Mouse (Mus musculus) liver, adult 2 months (tissue): Measurements from ENCODE around the gene Rpl24.

Experiments
- CTCF ChIP-seq: fragments of 200-500 bp; IDR thresholded peaks from 2 replicates; pipeline ENCODE4 v1.5.1; 2011; ENCODE audit warnings: low read depth, low read length, control low read depth
- POLR2A ChIP-seq: fragments of 200-500 bp; IDR thresholded peaks from 2 replicates; pipeline ENCODE4 v1.6.1; 2011; ENCODE audit warnings: low read length, control low read depth; ENCODE audit not compliant: insufficient read depth; ENCODE audit errors: extremely low read depth

GRCm38 (mm10) chr16:55948963-55949362, 17.1 kb upstream of the Rpl24 start:
- TF ChIP-seq CTCF, result no peak
- no peak for TF ChIP-seq POLR2A
